Mouse (Mus musculus) ES-Bruce4 (cell line): ENCODE results near the gene Sema6b.

Experiments used
- EP300 ChIP-seq: IDR thresholded peaks from 2 replicates; pipeline ENCODE4 v1.6.1; 2011; ENCODE audit warnings: low read depth, low read length; ENCODE audit not compliant: insufficient read depth
- POLR2A ChIP-seq: IDR thresholded peaks from one replicate; pipeline ENCODE4 v1.8.1; 2011; ENCODE audit warnings: low read length; ENCODE audit not compliant: insufficient read depth

- TF ChIP-seq POLR2A (no peak), EP300 (no peak)
Observed at GRCm38 (mm10) chr17:56074097-56074826, 65.9 kb downstream of the Sema6b start.
